Mouse (Mus musculus): ENCODE data around the gene Klrb1. TPM values are rescaled to one million over a fixed set of nuclear protein-coding genes. Genes with fewer than 3 reads are reported as not detected.
"Not testable (repeated sequence)": the region's sequence is repeated elsewhere in the genome, so short reads cannot be mapped to it uniquely, and the experiment has no call there.

The Klrb1 gene
- total RNA-seq, 2 experiments from 2014 or later: not detected

DNA sequence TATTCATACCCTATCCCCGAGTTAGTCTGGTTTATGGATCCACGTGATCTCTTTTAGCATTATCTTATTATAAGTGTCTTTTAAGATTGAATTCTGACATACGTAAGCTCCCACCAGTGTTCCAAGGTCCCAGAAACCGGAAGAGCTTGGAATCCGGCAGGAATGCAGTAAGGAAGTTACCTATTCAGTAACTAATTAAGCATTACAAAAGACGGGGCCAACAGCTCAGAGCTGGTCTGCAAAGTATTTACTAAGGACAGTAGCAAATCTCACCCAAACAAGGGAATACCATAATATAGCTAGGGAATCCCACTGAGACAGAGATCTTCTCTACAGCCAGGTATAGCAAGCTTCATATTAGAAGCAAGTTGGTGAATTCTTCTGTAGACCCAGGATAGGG, 24.1 kb upstream of the Klrb1 start:
- intact Hi-C loops (cut with DNase I): loop anchor here (5.0 kb wide), 1 partner anchor 95 kb away; no protein-coding TSS in a partner anchor
- DNase-seq (ENCODE audit: low spot score in 2 of 2): not testable (repeated sequence)

- DNase-seq (ENCODE audit: low spot score in 2 of 2): no peak
- intact Hi-C loops (cut with DNase I): no loop called here
Measured at GRCm38 (mm10) chr6:128737445-128737844, 14.6 kb upstream of the Klrb1 start.

GRCm38 (mm10) chr6:128736100-128736499, 13.2 kb upstream of the Klrb1 start:
- intact Hi-C loops (cut with DNase I): no loop called here
- DNase-seq (ENCODE audit: low spot score in 2 of 2): no peak

DNA sequence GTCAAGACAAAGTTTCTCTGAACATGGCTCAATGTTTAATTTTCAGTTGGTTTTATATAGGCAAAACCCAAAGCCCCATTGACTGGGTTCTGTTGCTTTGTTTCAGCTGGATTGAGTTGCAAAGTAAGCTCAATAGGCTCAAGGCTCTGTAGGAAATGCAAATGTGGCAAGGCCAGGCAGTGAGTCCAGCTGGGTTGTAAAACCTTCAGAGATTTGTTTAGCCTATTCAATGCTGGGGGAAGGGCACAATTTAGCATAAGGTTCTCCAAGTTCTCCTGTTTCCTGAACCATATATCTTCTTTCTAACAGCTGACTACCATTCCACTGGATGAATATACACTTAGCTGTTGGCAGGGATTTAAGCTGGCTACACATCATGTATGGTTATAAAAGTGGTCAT, 12.0 kb upstream of the Klrb1 start:
- intact Hi-C loops (cut with DNase I): no loop called here
- no peak for DNase-seq (ENCODE audit: low spot score in 2 of 2)

GRCm38 (mm10) chr6:128733908-128734679, 11.2 kb upstream of the Klrb1 start:
- DNase-seq (ENCODE audit: low spot score in 2 of 2): no peak
- intact Hi-C loops (cut with DNase I): no loop called here

- intact Hi-C loops (cut with DNase I): no loop called here
- DNase-seq (ENCODE audit: low spot score in 2 of 2): no peak
Measured at GRCm38 (mm10) chr6:128732032-128732431, 9.2 kb upstream of the Klrb1 start.

DNA sequence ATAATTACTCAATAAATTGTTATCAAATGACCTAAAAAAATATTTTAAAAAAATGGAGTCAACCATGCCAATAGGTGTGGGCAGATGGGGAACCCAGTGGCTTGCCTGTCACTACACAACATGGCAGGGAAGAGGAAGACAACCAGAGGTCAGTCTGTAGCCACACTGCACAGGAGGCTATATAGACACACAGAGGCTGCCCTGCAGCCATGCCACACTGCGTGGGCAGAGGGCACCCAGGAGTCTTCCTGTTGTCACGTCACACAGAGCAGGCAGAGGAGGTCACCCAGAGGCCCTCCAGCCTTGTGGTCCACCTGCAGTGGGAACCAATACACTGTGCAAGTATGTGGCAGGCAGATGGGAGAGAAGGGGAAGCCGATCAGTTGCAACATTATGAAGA, 21.2 kb downstream of the Klrb1 start:
- intact Hi-C loops (cut with DNase I): no loop called here
- DNase-seq (ENCODE audit: low spot score in 2 of 2): no peak

DNA sequence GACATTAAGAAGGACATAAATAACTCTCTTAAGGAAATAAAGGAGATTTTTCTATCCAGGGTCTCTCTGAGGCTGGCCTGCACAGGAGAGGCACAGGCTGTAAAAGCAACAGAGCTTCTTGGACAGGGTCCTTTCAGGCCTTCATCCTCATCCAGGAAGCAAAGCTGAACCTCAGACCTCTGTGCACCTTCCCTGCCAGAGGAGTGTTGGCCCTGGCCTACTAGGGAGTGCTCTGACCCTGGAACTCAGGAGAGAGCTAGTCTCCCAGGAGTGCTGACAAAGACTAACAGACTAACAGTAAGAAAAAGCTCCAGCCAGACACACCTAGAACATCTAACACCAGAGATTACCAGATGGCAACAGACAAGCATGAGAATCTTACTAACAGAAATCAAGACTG, 43.3 kb downstream of the Klrb1 start:
- intact Hi-C loops (cut with DNase I): no loop called here

GRCm38 (mm10) chr6:128669936-128670335, 52.9 kb downstream of the Klrb1 start:
- no peak for DNase-seq (ENCODE audit: low spot score in 2 of 2)
- intact Hi-C loops (cut with DNase I): no loop called here

More for the DNA sequence above, 43.3 kb downstream of the Klrb1 start:
- no peak for DNase-seq (ENCODE audit: low spot score in 2 of 2)

GRCm38 (mm10) chr6:128662206-128662605, 60.7 kb downstream of the Klrb1 start, which contains the start of gene Clec2h:
Gene Clec2h, plus strand, starts transcription at chr6:128662385.
- intact Hi-C loops (cut with DNase I): no loop called here
- no peak for DNase-seq (ENCODE audit: low spot score in 2 of 2)

DNA sequence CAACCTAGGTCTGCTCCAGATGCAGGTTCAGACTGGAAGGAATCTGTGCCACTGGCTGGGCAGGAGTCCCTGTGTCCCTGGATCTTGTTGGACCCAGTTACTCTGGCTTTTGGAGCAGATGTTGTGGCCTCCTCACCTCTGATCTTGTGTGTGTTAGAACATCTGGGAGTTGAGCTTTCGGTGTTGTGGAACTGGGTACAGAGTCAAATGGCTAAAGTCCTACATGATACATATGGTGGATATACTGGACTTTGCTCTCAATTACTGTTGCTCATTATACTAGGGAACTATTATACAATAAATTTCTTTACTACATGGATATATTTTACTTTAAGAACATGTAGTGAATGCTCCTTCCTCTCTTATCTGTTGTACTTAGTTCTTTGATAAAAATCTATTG, 61.6 kb downstream of the Klrb1 start:
- no peak for DNase-seq (ENCODE audit: low spot score in 2 of 2)
- intact Hi-C loops (cut with DNase I): no loop called here

Other genes starting within 250 kb of the Klrb1 start
- gene Pzp, start 196.3 kb downstream of the Klrb1 start, total RNA-seq (2021): not detected
- gene A2ml1, start 141.5 kb downstream of the Klrb1 start, total RNA-seq (2021): 10 to 100 TPM; 11.5 to 15.1 TPM
- gene Klrb1a, start 99.5 kb downstream of the Klrb1 start, total RNA-seq (2021): not detected
- gene Clec2h, start 60.7 kb downstream of the Klrb1 start, total RNA-seq (2021): not detected
- gene Klrb1c, start 66.2 kb upstream of the Klrb1 start, total RNA-seq (2021): not detected
- gene Gm44511, start 103.3 kb upstream of the Klrb1 start, total RNA-seq (2021): not detected
- gene Klrb1b, start 103.3 kb upstream of the Klrb1 start, total RNA-seq (2021): not detected
- gene Clec2i, start 164.5 kb upstream of the Klrb1 start, total RNA-seq (2021): not detected
- gene BC035044, start 168.1 kb upstream of the Klrb1 start, total RNA-seq (2021): 1 to 10 TPM; 1.3 to 1.4 TPM
- gene Clec2g, start 211.3 kb upstream of the Klrb1 start, total RNA-seq (2021): under 1 TPM in 1 of 2 experiments, not detected in 1; 0.76 TPM

All from left cerebral cortex, postnatal 36 days (tissue).